Mouse (Mus musculus) neural tube, embryonic 15.5 days (tissue): ENCODE data around the gene Egr4. TPM values are rescaled to one million over a fixed set of nuclear protein-coding genes. Genes with fewer than 3 reads are reported as not detected.

ENCODE experiments used
- ATAC-seq: fragments of 200-750 bp; cut with Nextera tagmentation; 2 replicates; pipeline ENCODE4 v1.8.0; 2017; ENCODE audit warnings: mild to moderate bottlenecking, moderate TSS enrichment, moderate library complexity; ENCODE audit not compliant: low FRiP score
- H3K27ac ChIP-seq: fragments of 300-500 bp; sonication (generic); replicated peaks from 2 replicates; pipeline ENCODE4 v1.5.1; 2015; ENCODE audit warnings: mild to moderate bottlenecking, inconsistent platforms
- H3K27me3 ChIP-seq: fragments of 300-500 bp; sonication (generic); replicated peaks from 2 replicates; pipeline ENCODE4 v1.6.1; 2015; ENCODE audit warnings: inconsistent platforms
- H3K36me3 ChIP-seq: fragments of 300-500 bp; sonication (generic); 2 replicates; pipeline ENCODE4 v1.6.1; 2015; ENCODE audit warnings: inconsistent platforms
- H3K4me1 ChIP-seq: fragments of 300-500 bp; sonication (generic); 2 replicates; pipeline ENCODE4 v1.6.1; 2015; ENCODE audit warnings: inconsistent platforms
- H3K4me2 ChIP-seq: fragments of 300-500 bp; sonication (generic); 2 replicates; pipeline ENCODE4 v1.6.1; 2015; ENCODE audit warnings: inconsistent platforms, mild to moderate bottlenecking, moderate library complexity
- H3K4me3 ChIP-seq: fragments of 300-500 bp; sonication (generic); replicated peaks from 2 replicates; pipeline ENCODE4 v1.5.1; 2015; ENCODE audit warnings: mild to moderate bottlenecking, inconsistent platforms
- H3K9ac ChIP-seq: fragments of 300-500 bp; sonication (generic); replicated peaks from 2 replicates; pipeline ENCODE4 v1.6.1; 2015; ENCODE audit warnings: mild to moderate bottlenecking, inconsistent platforms
- H3K9me3 ChIP-seq: fragments of 300-500 bp; sonication (generic); replicated peaks from 2 replicates; pipeline ENCODE4 v1.6.1; 2016; ENCODE audit warnings: inconsistent platforms
- WGBS: fragments of 180-500 bp; shearing (Covaris S2); methylation state at CpG from one replicate; pipeline ENCODE4 v1.1.7; 2015; ENCODE audit warnings: mixed read lengths; 5-methylcytosine and 5-hydroxymethylcytosine counted together
- polyA plus RNA-seq: library from polyadenylated mRNA; unstranded; fragments of >200 nt; fragmentation: Nextera tagmentation; extraction: Ambion mirVana; gene quantifications from 2 replicates; pipeline ENCODE4 v1.2.1, GENCODE M21; 2015

Gene Egr4
- polyA plus RNA-seq, 1 experiment from 2014 or later: 0.14 TPM

- whole genome bisulfite sequencing: 74% methylated on average over 5 of the region's 5 CpGs
- Histone ChIP-seq H3K36me3 (peaks cover 73% of the 10 kb centered on the region), H3K4me1 (no peaks in the 10 kb centered on the region), H3K9me3 (no peaks in the 10 kb centered on the region), H3K27ac (no peak overlapping the region), H3K9ac (no peak overlapping the region), H3K4me2 (no peak overlapping the region), H3K4me3 (no peak overlapping the region), H3K27me3 (no peaks in the 10 kb centered on the region)
- ATAC-seq: no peak
Measured at GRCm38 (mm10) chr6:85469660-85470430, 43.5 kb downstream of the Egr4 start.

- Histone ChIP-seq H3K9ac (no peak overlapping the region), H3K4me3 (no peak overlapping the region), H3K4me1 (no peaks in the 10 kb centered on the region), H3K36me3 (peaks cover 96% of the 10 kb centered on the region), H3K27me3 (no peaks in the 10 kb centered on the region), H3K27ac (no peak overlapping the region), H3K4me2 (no peak overlapping the region), H3K9me3 (no peaks in the 10 kb centered on the region)
- ATAC-seq: no peak
Measured at GRCm38 (mm10) chr6:85465381-85465780, 48.0 kb downstream of the Egr4 start.

Other genes with a start within 250 kb of the Egr4 start
- gene Sfxn5, start 180.2 kb downstream of the Egr4 start, polyA plus RNA-seq: 38.4 and 39.3 TPM in 2 replicates
- gene Rab11fip5, start 139.0 kb downstream of the Egr4 start, polyA plus RNA-seq: 22.5 and 24.3 TPM in 2 replicates
- not detected in 2 replicates for gene Noto, start 89.7 kb downstream of the Egr4 start, polyA plus RNA-seq
- 75.6 and 79.1 TPM in 2 replicates for gene Smyd5, start 81.6 kb downstream of the Egr4 start, polyA plus RNA-seq
- gene Cct7, start 62.1 kb downstream of the Egr4 start, polyA plus RNA-seq: 559 and 582 TPM in 2 replicates
- gene Pradc1, start 61.6 kb downstream of the Egr4 start, polyA plus RNA-seq: 27.4 and 32.7 TPM in 2 replicates
- 8.2 and 9.5 TPM in 2 replicates for gene Fbxo41, start 10.6 kb downstream of the Egr4 start, polyA plus RNA-seq
- 3.8 and 3.9 TPM in 2 replicates for gene Alms1, start 73.9 kb upstream of the Egr4 start, polyA plus RNA-seq
- not detected in 2 replicates for gene Nat8f7, start 199.6 kb upstream of the Egr4 start, polyA plus RNA-seq